Mouse (Mus musculus): ENCODE measurements around the gene Atp2b2.

- no peak for TF ChIP-seq CTCF (IDR thresholded peaks at IDR 0.05; ENCODE audit: borderline replicate concordance, insufficient read depth, low read length)
- TF ChIP-seq POLR2A (IDR thresholded peaks at IDR 0.05; ENCODE audit: low read depth, low read length) = no peak
Measured at GRCm38 (mm10) chr6:113795241-113795702, 247.1 kb downstream of the Atp2b2 start.

All from embryonic fibroblast, embryonic 13.5 days (primary cell).